Mouse (Mus musculus) cerebellum, adult (tissue): ENCODE measurements around the gene Ppt1.

Experiments used
- ATAC-seq: cut with Nextera tagmentation; 2 replicates; pipeline ENCODE4 v1.9.2; 2017; ENCODE audit warnings: mild to moderate bottlenecking, moderate library complexity, mixed read lengths; ENCODE audit not compliant: insufficient number of reproducible peaks, low FRiP score, low TSS enrichment

Gene Ppt1

GRCm38 (mm10) chr4:122868041-122868440, 32.0 kb downstream of the Ppt1 start:
- ATAC-seq: no peak

GRCm38 (mm10) chr4:122870027-122870426, 34.0 kb downstream of the Ppt1 start:
- ATAC-seq: no peak

GRCm38 (mm10) chr4:122870741-122871140, 34.7 kb downstream of the Ppt1 start:
- no peak for ATAC-seq

GRCm38 (mm10) chr4:122871269-122871668, 35.2 kb downstream of the Ppt1 start:
- no peak for ATAC-seq

- ATAC-seq: no peak
Observed at GRCm38 (mm10) chr4:122871989-122872388, 35.9 kb downstream of the Ppt1 start.

GRCm38 (mm10) chr4:122873003-122873402, 37.0 kb downstream of the Ppt1 start:
- ATAC-seq: no peak

GRCm38 (mm10) chr4:122873512-122873911, 37.5 kb downstream of the Ppt1 start:
- no peak for ATAC-seq

- ATAC-seq: no peak
Observed at GRCm38 (mm10) chr4:122878333-122879070, 42.5 kb downstream of the Ppt1 start.

- no peak for ATAC-seq
Observed at GRCm38 (mm10) chr4:122882544-122882943, 46.5 kb downstream of the Ppt1 start.

GRCm38 (mm10) chr4:122883294-122883693, 47.3 kb downstream of the Ppt1 start:
- ATAC-seq: no peak

- no peak for ATAC-seq
Observed at GRCm38 (mm10) chr4:122884051-122884450, 48.0 kb downstream of the Ppt1 start.

- no peak for ATAC-seq
Observed at GRCm38 (mm10) chr4:122884481-122885340, 48.7 kb downstream of the Ppt1 start.

- peak; percentile 94 for ATAC-seq
Observed at GRCm38 (mm10) chr4:122885768-122886578, 49.9 kb downstream of the Ppt1 start, which contains the start of gene Cap1. Gene Cap1, minus strand, starts transcription at chr4:122886056.

GRCm38 (mm10) chr4:122886579-122887254, 50.7 kb downstream of the Ppt1 start:
- no peak; the same call in 1 of the 2 replicates for ATAC-seq

GRCm38 (mm10) chr4:122887336-122887735, 51.3 kb downstream of the Ppt1 start:
- no peak for ATAC-seq

GRCm38 (mm10) chr4:122890881-122891481, 54.9 kb downstream of the Ppt1 start:
- peak; percentile 86 for ATAC-seq

- ATAC-seq: no peak
Observed at GRCm38 (mm10) chr4:122891597-122891996, 55.6 kb downstream of the Ppt1 start.

GRCm38 (mm10) chr4:122892157-122892556, 56.1 kb downstream of the Ppt1 start:
- ATAC-seq: no peak

- no peak for ATAC-seq
Observed at GRCm38 (mm10) chr4:122897750-122898149, 61.7 kb downstream of the Ppt1 start.

GRCm38 (mm10) chr4:122898313-122898712, 62.3 kb downstream of the Ppt1 start:
- no peak; the same call in 1 of the 2 replicates for ATAC-seq
